Mouse (Mus musculus) liver, embryonic 15.5 days (tissue): Measurements from ENCODE around the gene Dmrtc2. TPM values are rescaled to one million over a fixed set of nuclear protein-coding genes. Genes with fewer than 3 reads are reported as not detected.

ENCODE experiments used
- ATAC-seq: fragments of 200-750 bp; cut with Nextera tagmentation; 2 replicates; pipeline ENCODE4 v1.8.0; 2017; ENCODE audit warnings: moderate number of reproducible peaks, mild to moderate bottlenecking, moderate library complexity; ENCODE audit not compliant: insufficient read depth
- H3K27ac ChIP-seq: fragments of 300-500 bp; sonication (generic); replicated peaks from 2 replicates; pipeline ENCODE4 v1.5.1; 2015; ENCODE audit warnings: mild to moderate bottlenecking, inconsistent platforms
- H3K27me3 ChIP-seq: fragments of 300-500 bp; sonication (generic); 2 replicates; pipeline ENCODE4 v1.6.1; 2015; ENCODE audit warnings: mild to moderate bottlenecking, inconsistent platforms
- H3K36me3 ChIP-seq: fragments of 300-500 bp; sonication (generic); replicated peaks from 2 replicates; pipeline ENCODE4 v1.6.1; 2015; ENCODE audit warnings: moderate library complexity, mild to moderate bottlenecking, inconsistent platforms
- H3K4me1 ChIP-seq: fragments of 300-500 bp; sonication (generic); replicated peaks from 2 replicates; pipeline ENCODE4 v1.6.1; 2015; ENCODE audit warnings: inconsistent platforms
- H3K4me2 ChIP-seq: fragments of 300-500 bp; sonication (generic); 2 replicates; pipeline ENCODE4 v1.6.1; 2015; ENCODE audit warnings: moderate library complexity, mild to moderate bottlenecking, inconsistent platforms
- H3K4me3 ChIP-seq: fragments of 300-500 bp; sonication (generic); replicated peaks from 2 replicates; pipeline ENCODE4 v1.5.1; 2015; ENCODE audit warnings: mild to moderate bottlenecking, inconsistent platforms
- H3K9ac ChIP-seq: fragments of 300-500 bp; sonication (generic); 2 replicates; pipeline ENCODE4 v1.6.1; 2015; ENCODE audit warnings: moderate library complexity, mild to moderate bottlenecking, inconsistent platforms
- H3K9me3 ChIP-seq: fragments of 300-500 bp; sonication (generic); replicated peaks from 2 replicates; pipeline ENCODE4 v1.6.1; 2016; ENCODE audit warnings: inconsistent platforms
- WGBS: fragments of 180-500 bp; shearing (Covaris S2); methylation state at CpG from one replicate; pipeline ENCODE4 v1.1.7; 2015; ENCODE audit warnings: mixed read lengths; ENCODE audit not compliant: insufficient replicate concordance; 5-methylcytosine and 5-hydroxymethylcytosine counted together
- polyA plus RNA-seq: library from polyadenylated mRNA; unstranded; fragments of >200 nt; fragmentation: Nextera tagmentation; extraction: Ambion mirVana; gene quantifications from 2 replicates; pipeline ENCODE4 v1.2.1, GENCODE M21; 2015

The Dmrtc2 gene
- polyA plus RNA-seq, 1 experiment from 2014 or later, result not detected

- peak overlapping the region; percentile 43 for H3K4me3 ChIP-seq
- 27% methylated on average over 5 of the region's 5 CpGs for WGBS
- peak overlapping the region; percentile 54 for H3K9ac ChIP-seq
- no peak for ATAC-seq
- peaks cover 83% of the 10 kb centered on the region for H3K4me1 ChIP-seq
- H3K36me3 ChIP-seq, result no peaks in the 10 kb centered on the region
- H3K9me3 ChIP-seq, result no peaks in the 10 kb centered on the region
- H3K27me3 ChIP-seq, result no peaks in the 10 kb centered on the region
- peak overlapping the region; percentile 99 for H3K27ac ChIP-seq
- H3K4me2 ChIP-seq, result peak overlapping the region; percentile 70
Measured at GRCm38 (mm10) chr7:24850162-24850561, 19.7 kb upstream of the Dmrtc2 start.

GRCm38 (mm10) chr7:24850899-24851303 is 19.0 kb upstream of the Dmrtc2 start:
- no peaks in the 10 kb centered on the region for H3K27me3 ChIP-seq
- peaks cover 81% of the 10 kb centered on the region for H3K4me1 ChIP-seq
- H3K9me3 ChIP-seq, result no peaks in the 10 kb centered on the region
- ATAC-seq, result peak; percentile 34
- H3K36me3 ChIP-seq, result no peaks in the 10 kb centered on the region
- H3K27ac ChIP-seq, result peak overlapping the region; percentile 99
- peak overlapping the region; percentile 43 for H3K4me3 ChIP-seq
- whole genome bisulfite sequencing, result 8% methylated on average over 6 of the region's 6 CpGs
- peak overlapping the region; percentile 54 for H3K9ac ChIP-seq
- H3K4me2 ChIP-seq, result peak overlapping the region; percentile 70

- H3K9ac ChIP-seq, result peak overlapping the region; percentile 41
- no peaks in the 10 kb centered on the region for H3K27me3 ChIP-seq
- WGBS, result 55% methylated on average over 5 of the region's 5 CpGs
- H3K4me3 ChIP-seq, result peak overlapping the region; percentile 43
- H3K27ac ChIP-seq, result peak overlapping the region; percentile 99
- H3K36me3 ChIP-seq, result no peaks in the 10 kb centered on the region
- H3K4me1 ChIP-seq, result peaks cover 78% of the 10 kb centered on the region
- ATAC-seq, result no peak
- peak overlapping the region; percentile 70 for H3K4me2 ChIP-seq
- no peaks in the 10 kb centered on the region for H3K9me3 ChIP-seq
Measured at GRCm38 (mm10) chr7:24851596-24852325, 18.1 kb upstream of the Dmrtc2 start.

GRCm38 (mm10) chr7:24852557-24853232 is 17.2 kb upstream of the Dmrtc2 start:
- 30% methylated on average over 8 of the region's 8 CpGs for WGBS
- Histone ChIP-seq H3K9ac (peak overlapping the region; percentile 47), H3K36me3 (no peaks in the 10 kb centered on the region), H3K27ac (peak overlapping the region; percentile 99), H3K4me2 (peak overlapping the region; percentile 70), H3K9me3 (no peaks in the 10 kb centered on the region), H3K4me3 (peak overlapping the region; percentile 43), H3K27me3 (no peaks in the 10 kb centered on the region), H3K4me1 (peaks cover 80% of the 10 kb centered on the region)
- peak; percentile 94 for ATAC-seq

- ATAC-seq, result peak; percentile 77
- Histone ChIP-seq H3K9me3 (no peaks in the 10 kb centered on the region), H3K4me1 (peaks cover 85% of the 10 kb centered on the region), H3K36me3 (no peaks in the 10 kb centered on the region), H3K27ac (peak overlapping the region; percentile 99), H3K4me3 (peak overlapping the region; percentile 43), H3K4me2 (peak overlapping the region; percentile 70), H3K9ac (peak overlapping the region; percentile 47), H3K27me3 (no peaks in the 10 kb centered on the region)
Measured at GRCm38 (mm10) chr7:24853233-24853563, 16.7 kb upstream of the Dmrtc2 start.

GRCm38 (mm10) chr7:24853695-24854094 is 16.2 kb upstream of the Dmrtc2 start:
- H3K4me1 ChIP-seq, result peaks cover 90% of the 10 kb centered on the region
- 34% methylated on average over 7 of the region's 7 CpGs for WGBS
- H3K9ac ChIP-seq, result peak overlapping the region; percentile 47
- no peaks in the 10 kb centered on the region for H3K36me3 ChIP-seq
- peak overlapping the region; percentile 99 for H3K27ac ChIP-seq
- peak overlapping the region; percentile 70 for H3K4me2 ChIP-seq
- H3K27me3 ChIP-seq, result no peaks in the 10 kb centered on the region
- H3K4me3 ChIP-seq, result peak overlapping the region; percentile 43
- ATAC-seq, result no peak
- no peaks in the 10 kb centered on the region for H3K9me3 ChIP-seq

- Histone ChIP-seq H3K9ac (no peak overlapping the region), H3K4me2 (no peak overlapping the region), H3K27me3 (no peaks in the 10 kb centered on the region), H3K27ac (peak overlapping the region; percentile 61), H3K4me3 (no peak overlapping the region), H3K4me1 (peaks cover 93% of the 10 kb centered on the region), H3K36me3 (no peaks in the 10 kb centered on the region), H3K9me3 (no peaks in the 10 kb centered on the region)
- WGBS, result 43% methylated on average over 6 of the region's 6 CpGs
- no peak for ATAC-seq
Measured at GRCm38 (mm10) chr7:24856460-24857120, 13.3 kb upstream of the Dmrtc2 start.

GRCm38 (mm10) chr7:24859234-24859633 is 10.6 kb upstream of the Dmrtc2 start:
- peak; percentile 100 for ATAC-seq
- Histone ChIP-seq H3K9me3 (no peaks in the 10 kb centered on the region), H3K27ac (peak overlapping the region; percentile 96), H3K4me1 (peaks cover 75% of the 10 kb centered on the region), H3K36me3 (no peaks in the 10 kb centered on the region), H3K27me3 (0 out of 2 replicates have a peak, but pooled peaks cover 3% of the 10 kb centered on the region), H3K9ac (peak overlapping the region; percentile 45), H3K4me3 (peak overlapping the region; percentile 27), H3K4me2 (peak overlapping the region; percentile 62)
- WGBS, result 29% methylated on average over 5 of the region's 5 CpGs

- H3K36me3 ChIP-seq, result no peaks in the 10 kb centered on the region
- H3K9ac ChIP-seq, result 0 out of 2 replicates have a peak within 1 kb of the TSS, but pooled peaks have one; percentile 2
- no peak within 1 kb of the TSS for H3K4me3 ChIP-seq
- H3K27ac ChIP-seq, result peak within 1 kb of the TSS; percentile 38; the same call in 1 of the 2 replicates
- H3K4me1 ChIP-seq, result peaks cover 64% of the 10 kb centered on the region
- WGBS, result 72% methylated on average over 7 of the region's 7 CpGs
- peaks cover 20% of the 10 kb centered on the region for H3K27me3 ChIP-seq
- H3K4me2 ChIP-seq, result no peak within 1 kb of the TSS
- H3K9me3 ChIP-seq, result no peaks in the 10 kb centered on the region
- no peak for ATAC-seq
Measured at GRCm38 (mm10) chr7:24861913-24862312, 7.9 kb upstream of the Dmrtc2 start, which contains the start of gene Gm9844. Gene Gm9844, plus strand, starts transcription at chr7:24862213.

GRCm38 (mm10) chr7:24862853-24863252 is 7.0 kb upstream of the Dmrtc2 start:
- WGBS, result 29% methylated on average over 4 of the region's 4 CpGs
- H3K9me3 ChIP-seq, result no peaks in the 10 kb centered on the region
- H3K9ac ChIP-seq, result no peak overlapping the region
- peak overlapping the region; percentile 38; the same call in 1 of the 2 replicates for H3K27ac ChIP-seq
- H3K4me3 ChIP-seq, result no peak overlapping the region
- no peak overlapping the region for H3K4me2 ChIP-seq
- peaks cover 54% of the 10 kb centered on the region for H3K4me1 ChIP-seq
- ATAC-seq, result no peak
- H3K27me3 ChIP-seq, result peaks cover 28% of the 10 kb centered on the region
- no peaks in the 10 kb centered on the region for H3K36me3 ChIP-seq

- Histone ChIP-seq H3K36me3 (no peaks in the 10 kb centered on the region), H3K27ac (no peak overlapping the region), H3K4me2 (no peak overlapping the region), H3K4me1 (peaks cover 41% of the 10 kb centered on the region), H3K9me3 (no peaks in the 10 kb centered on the region), H3K4me3 (no peak overlapping the region), H3K9ac (no peak overlapping the region), H3K27me3 (peaks cover 39% of the 10 kb centered on the region)
- 32% methylated on average over 6 of the region's 6 CpGs for WGBS
- no peak for ATAC-seq
Measured at GRCm38 (mm10) chr7:24864156-24864555, 5.7 kb upstream of the Dmrtc2 start.
